Mouse (Mus musculus) kidney, postnatal 0 days (tissue): ENCODE data around the gene Morn3. TPM values are rescaled to one million over a fixed set of nuclear protein-coding genes. Genes with fewer than 3 reads are reported as not detected.

Experiments
- ATAC-seq: fragments of 200-750 bp; cut with Nextera tagmentation; replicated peaks from 2 replicates; pipeline ENCODE4 v1.8.0; 2017; ENCODE audit warnings: low read depth, moderate number of reproducible peaks, moderate TSS enrichment, moderate library complexity; ENCODE audit not compliant: low FRiP score
- DNase-seq: peaks from one replicate; pipeline ENCODE4 v3.0.0-alpha.2; 2016; ENCODE audit warnings: low spot score
- H3K27ac ChIP-seq: fragments of 300-500 bp; sonication (generic); 2 replicates; pipeline ENCODE4 v1.5.1; 2014; ENCODE audit warnings: mild to moderate bottlenecking
- H3K27me3 ChIP-seq: fragments of 300-500 bp; sonication (generic); 2 replicates; pipeline ENCODE4 v1.6.1; 2014; ENCODE audit warnings: low read length, mixed read lengths; ENCODE audit not compliant: insufficient read depth
- H3K36me3 ChIP-seq: fragments of 300-500 bp; sonication (generic); 2 replicates; pipeline ENCODE4 v1.6.1; 2014; ENCODE audit warnings: low read length, mixed read lengths; ENCODE audit not compliant: insufficient read depth
- H3K4me1 ChIP-seq: fragments of 300-500 bp; sonication (generic); replicated peaks from 2 replicates; pipeline ENCODE4 v1.6.1; 2014; ENCODE audit warnings: antibody characterized with exemption, low read length, mixed read lengths; ENCODE audit not compliant: insufficient read depth
- H3K4me2 ChIP-seq: fragments of 300-500 bp; sonication (generic); 2 replicates; pipeline ENCODE4 v1.6.1; 2014; ENCODE audit warnings: mild to moderate bottlenecking, low read length, moderate library complexity, mixed read lengths
- H3K4me3 ChIP-seq: fragments of 300-500 bp; sonication (generic); replicated peaks from 2 replicates; pipeline ENCODE4 v1.5.1; 2014; ENCODE audit warnings: low read depth, low read length
- H3K9ac ChIP-seq: fragments of 300-500 bp; sonication (generic); 2 replicates; pipeline ENCODE4 v1.6.1; 2014; ENCODE audit warnings: low read depth, low read length
- H3K9me3 ChIP-seq: fragments of 300-500 bp; sonication (generic); replicated peaks from 2 replicates; pipeline ENCODE4 v1.6.1; 2016; ENCODE audit warnings: low read length, inconsistent platforms, mixed read lengths
- CTCF ChIP-seq: IDR thresholded peaks from 2 replicates; pipeline ENCODE4 v1.5.1; 2016; ENCODE audit warnings: antibody characterized with exemption, low read depth, mild to moderate bottlenecking, moderate library complexity
- WGBS: fragments of 180-500 bp; shearing (Covaris S2); extraction: QIAGEN DNeasy Blood & Tissue Kit; methylation state at CpG from one replicate; pipeline ENCODE4 v1.1.7; 2014; 5-methylcytosine and 5-hydroxymethylcytosine counted together
- polyA plus RNA-seq: library from polyadenylated mRNA; unstranded; fragments of >200 nt; fragmentation: Nextera tagmentation; extraction: Ambion mirVana; gene quantifications from 2 replicates; pipeline ENCODE4 v1.2.1, GENCODE M21; 2015

The Morn3 gene
- polyA plus RNA-seq, 1 experiment from 2014 or later: not detected

GRCm38 (mm10) chr5:122986091-122986493 lies 60.7 kb downstream of the Morn3 start:
- peak overlapping the region; percentile 28; the same call in 1 of the 2 replicates for H3K9ac ChIP-seq
- TF ChIP-seq CTCF: peak; percentile 18; the same call in 1 of the 2 replicates
- no peaks in the 10 kb centered on the region for H3K36me3 ChIP-seq
- 31% methylated on average over 8 of the region's 8 CpGs for WGBS
- no peak for ATAC-seq
- DNase-seq: peak; percentile 62
- no peaks in the 10 kb centered on the region for H3K27me3 ChIP-seq
- peaks cover 22% of the 10 kb centered on the region for H3K4me1 ChIP-seq
- peak overlapping the region; percentile 27; the same call in 1 of the 2 replicates for H3K27ac ChIP-seq
- peak overlapping the region; percentile 93 for H3K4me2 ChIP-seq
- H3K4me3 ChIP-seq: no peak overlapping the region
- H3K9me3 ChIP-seq: no peaks in the 10 kb centered on the region

Other genes starting within 250 kb of the Morn3 start
- 258 and 302 TPM in 2 replicates for gene Anapc5, start 225.7 kb downstream of the Morn3 start, polyA plus RNA-seq
- 33.3 and 33.9 TPM in 2 replicates for gene Rnf34, start 197.0 kb downstream of the Morn3 start, polyA plus RNA-seq
- gene Kdm2b, start 57.2 kb downstream of the Morn3 start, polyA plus RNA-seq: 62.5 and 66.1 TPM in 2 replicates
- 22.5 and 23.4 TPM in 2 replicates for gene Orai1, start 31.9 kb downstream of the Morn3 start, polyA plus RNA-seq
- gene Tmem120b, start 21.4 kb upstream of the Morn3 start, polyA plus RNA-seq: 12.5 and 12.6 TPM in 2 replicates
- gene Rhof, start 85.7 kb upstream of the Morn3 start, polyA plus RNA-seq: 3.2 and 3.3 TPM in 2 replicates
- 7.0 and 7.1 TPM in 2 replicates for gene Setd1b, start 95.2 kb upstream of the Morn3 start, polyA plus RNA-seq
- 77.4 and 78.7 TPM in 2 replicates for gene Psmd9, start 122.4 kb upstream of the Morn3 start, polyA plus RNA-seq
- 0.32 and 0.45 TPM in 2 replicates for gene Hpd, start 135.7 kb upstream of the Morn3 start, polyA plus RNA-seq
- gene Wdr66, start 205.1 kb upstream of the Morn3 start, polyA plus RNA-seq: 1.6 and 1.8 TPM in 2 replicates